Mouse (Mus musculus): Measurements from ENCODE around the gene Hmgxb4.

DNA sequence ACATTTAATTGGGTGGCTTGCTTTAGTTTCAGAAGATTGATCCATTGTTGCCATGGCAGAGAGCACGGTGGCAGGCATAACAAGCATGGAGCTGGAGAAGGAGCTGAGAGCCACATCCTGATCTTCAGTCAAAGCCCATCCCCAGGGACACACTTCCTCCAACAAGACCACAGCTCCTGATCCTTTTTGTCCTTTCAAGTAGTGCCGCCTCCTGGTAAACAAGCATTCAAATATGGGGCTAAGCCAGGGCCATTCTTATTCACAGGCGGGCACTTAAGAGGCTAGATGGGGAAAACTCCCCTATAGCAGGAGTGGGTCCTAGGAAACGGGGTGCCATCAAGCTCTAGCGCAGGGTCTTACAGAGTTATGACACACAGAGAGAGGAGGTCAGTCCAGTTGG lies 5.7 kb upstream of the Hmgxb4 start:
- TF ChIP-seq CTCF (IDR thresholded peaks at IDR 0.05; ENCODE audit: extremely low read depth, insufficient read depth, insufficient read length, insufficient replicate concordance) (no peak), POLR2A (IDR thresholded peaks at IDR 0.05; ENCODE audit: low read depth, low read length) (no peak)

Data from spleen, adult 2 months (tissue).